Comparison of ENCODE assay signal across 31 mouse cellular contexts in genomic region chr12:76407184-76407583, GRCm38 (mm10). TPM values are rescaled to one million over a fixed set of nuclear protein-coding genes. Genes with fewer than 3 reads are reported as not detected.
DNase-seq lines count a peak whose midpoint lies in the region; ATAC-seq and TF ChIP-seq lines count a peak whose summit lies in the region.
"Had no signal": no experiment of that assay in that cellular context is flagged by ENCODE, and none has a peak within 500 bp of the region (broad histone marks: within the 10 kb centered on the region; RNA-seq: fewer than 3 reads in every experiment).

No protein-coding gene starts in this region.

- no peak for TF ChIP-seq CTCF in layer of hippocampus, adult 2 months (conservative IDR thresholded peaks at IDR 0.05)

- DNase-seq in layer of hippocampus, adult 2 months (ENCODE audit: low spot score in 2 of 2), result no peak
- DNase-seq in layer of hippocampus, postnatal 25 days (ENCODE audit: extremely low spot score in 1 of 2, low spot score in 1 of 2), result no peak
- peak; percentile 13 for DNase-seq in NIH3T3 (ENCODE audit: low read depth)
- DNase-seq in embryo, embryonic 9.5 days (ENCODE audit: extremely low spot score), result peak; percentile 14
- DNase-seq in urinary bladder, adult 2 months (ENCODE audit: low spot score), result no peak
- DNase-seq in natural killer cell, adult 2 months (ENCODE audit: low spot score in 2 of 2), result no peak
- DNase-seq: adrenal gland, adult 8-10 months; B cell, adult 2 months; cerebellum, adult 2 months; cerebellum, postnatal 14 days; heart, postnatal 14 days; kidney, adult 11 months; kidney, postnatal 25 days; layer of hippocampus, postnatal 36 days; lung, embryonic 14.5 days; lung, postnatal 14 days; thymus, postnatal 25 days had no signal

- peak overlapping the region; percentile 93; the same call in 1 of the 2 replicates for H3K27ac ChIP-seq in layer of hippocampus, adult 2 months
- H3K27ac ChIP-seq: forebrain, embryonic 10.5 days; forebrain, embryonic 15.5 days; hindbrain, embryonic 10.5 days; hindbrain, embryonic 15.5 days; limb, embryonic 12.5 days; liver, embryonic 15.5 days; neural tube, embryonic 12.5 days had no signal

- 0 out of 2 replicates have a peak, but pooled peaks have one; percentile 9 for ATAC-seq in granulocyte monocyte progenitor cell, adult 5-6 weeks (replicated peaks; ENCODE audit: poor library complexity, severe bottlenecking)
- ATAC-seq: activated CD4-positive, CD25-positive, alpha-beta regulatory T cell, adult 4 months; forebrain, embryonic 15.5 days; inflammation-experienced regulatory T-cells, adult 6 months; midbrain, embryonic 16.5 days had no signal

- H3K4me3 ChIP-seq in layer of hippocampus, adult 2 months, result peak overlapping the region; percentile 87
- H3K4me3 ChIP-seq: forebrain, embryonic 10.5 days; forebrain, embryonic 15.5 days; hindbrain, embryonic 10.5 days; hindbrain, embryonic 15.5 days; limb, embryonic 12.5 days; liver, embryonic 15.5 days; neural tube, embryonic 12.5 days had no signal

RNA-seq across cellular contexts. Expression of gene Hspa2, which starts 3.2 kb away (rescaled TPM):
- 100 to 1,000 TPM; 114 to 117 TPM for total RNA-seq in layer of hippocampus, adult 2 months (2021)
- total RNA-seq in layer of hippocampus, postnatal 25 days (2021), result 100 to 1,000 TPM; 106 to 116 TPM
- 1.9 and 7.3 TPM in 2 replicates for total RNA-seq in granulocyte monocyte progenitor cell, adult 5-6 weeks (2014; fragmentation: Nextera tagmentation)
- total RNA-seq in granulocyte monocyte progenitor cell, adult 5-6 weeks (2017), result 18.9 and 19.4 TPM in 2 replicates
- 52.9 and 65.7 TPM in 2 replicates for polyA plus RNA-seq in urinary bladder, adult 2 months (2012; rRNA removed)

RNA-seq across cellular contexts. Expression of gene Ppp1r36, which starts 10.2 kb away (rescaled TPM):
- total RNA-seq in layer of hippocampus, adult 2 months (2021), result 1 to 10 TPM; 1.9 TPM
- 1 to 10 TPM in 1 of 2 experiments, under 1 TPM in 1; 0.92 to 1.5 TPM for total RNA-seq in layer of hippocampus, postnatal 25 days (2021)
- not detected in 2 replicates for total RNA-seq in granulocyte monocyte progenitor cell, adult 5-6 weeks (2014; fragmentation: Nextera tagmentation)
- total RNA-seq in granulocyte monocyte progenitor cell, adult 5-6 weeks (2017), result 0.69 TPM in 1 of 2 replicates, not detected in the other
- polyA plus RNA-seq in urinary bladder, adult 2 months (2012; rRNA removed), result 11.8 TPM in 2 replicates
- total RNA-seq: gastrocnemius, adult 8-10 months had no signal
- polyA plus RNA-seq: activated CD4-positive, CD25-positive, alpha-beta regulatory T cell, adult 4 months; inflammation-experienced regulatory T-cells, adult 6 months; liver, adult 2 months; small intestine, adult 2 months had no signal

RNA-seq across cellular contexts. Expression of gene Zbtb1, which starts 37.1 kb away (rescaled TPM):
- 1 to 10 TPM; 7.2 to 8.3 TPM for total RNA-seq in layer of hippocampus, adult 2 months (2021)
- total RNA-seq in layer of hippocampus, postnatal 25 days (2021), result 1 to 10 TPM; 7.0 to 8.3 TPM
- 12.0 and 15.6 TPM in 2 replicates for total RNA-seq in granulocyte monocyte progenitor cell, adult 5-6 weeks (2014; fragmentation: Nextera tagmentation)
- 12.9 and 15.3 TPM in 2 replicates for total RNA-seq in granulocyte monocyte progenitor cell, adult 5-6 weeks (2017)
- 5.9 and 6.3 TPM in 2 replicates for polyA plus RNA-seq in urinary bladder, adult 2 months (2012; rRNA removed)

RNA-seq across cellular contexts. Expression of gene Zbtb25, which starts 37.8 kb away (rescaled TPM):
- total RNA-seq in layer of hippocampus, adult 2 months (2021), result 10 to 100 TPM; 17.6 to 23.6 TPM
- total RNA-seq in layer of hippocampus, postnatal 25 days (2021), result 10 to 100 TPM; 20.2 to 21.4 TPM
- 26.4 and 29.4 TPM in 2 replicates for total RNA-seq in granulocyte monocyte progenitor cell, adult 5-6 weeks (2014; fragmentation: Nextera tagmentation)
- 21.4 and 22.4 TPM in 2 replicates for total RNA-seq in granulocyte monocyte progenitor cell, adult 5-6 weeks (2017)
- 11.2 and 13.5 TPM in 2 replicates for polyA plus RNA-seq in urinary bladder, adult 2 months (2012; rRNA removed)

Comparison
In these comparisons a context has a peak if more than half of its experiments do, and no peak if none do; other contexts are left out.
1. DNase-seq: peak in NIH3T3 (single experiment) and embryo, embryonic 9.5 days (single experiment); none in layer of hippocampus, adult 2 months (0 of 2), layer of hippocampus, postnatal 25 days (0 of 2), urinary bladder, adult 2 months (single experiment) and natural killer cell, adult 2 months (0 of 2).
2. RNA of gene Hspa2, which starts 3.2 kb away (total RNA-seq): 114 to 117 TPM in layer of hippocampus, adult 2 months and 106 to 116 TPM in layer of hippocampus, postnatal 25 days; 1.9 to 19.4 TPM in granulocyte monocyte progenitor cell, adult 5-6 weeks; every median in the first group is over 4 times any median in the second.